Mouse (Mus musculus) limb, embryonic 13.5 days (tissue): ENCODE measurements around the gene Tbx21. TPM values are rescaled to one million over a fixed set of nuclear protein-coding genes. Genes with fewer than 3 reads are reported as not detected.

Experiments used
- ATAC-seq: fragments of 200-750 bp; cut with Nextera tagmentation; 2 replicates; pipeline ENCODE4 v1.8.0; 2017; ENCODE audit warnings: low read depth, moderate number of reproducible peaks, moderate TSS enrichment; ENCODE audit not compliant: low FRiP score
- H3K27ac ChIP-seq: fragments of 300-500 bp; sonication (generic); 2 replicates; pipeline ENCODE4 v1.5.1; 2015; ENCODE audit warnings: inconsistent platforms, mild to moderate bottlenecking, moderate library complexity
- H3K27me3 ChIP-seq: fragments of 300-500 bp; sonication (generic); 2 replicates; pipeline ENCODE4 v1.6.1; 2015; ENCODE audit warnings: mild to moderate bottlenecking, inconsistent platforms
- H3K36me3 ChIP-seq: fragments of 300-500 bp; sonication (generic); 2 replicates; pipeline ENCODE4 v1.6.1; 2015; ENCODE audit warnings: inconsistent platforms, mild to moderate bottlenecking, moderate library complexity
- H3K4me1 ChIP-seq: fragments of 300-500 bp; sonication (generic); 2 replicates; pipeline ENCODE4 v1.6.1; 2015; ENCODE audit warnings: inconsistent platforms
- H3K4me2 ChIP-seq: fragments of 300-500 bp; sonication (generic); replicated peaks from 2 replicates; pipeline ENCODE4 v1.6.1; 2015; ENCODE audit warnings: inconsistent platforms, mild to moderate bottlenecking, moderate library complexity
- H3K4me3 ChIP-seq: fragments of 300-500 bp; sonication (generic); 2 replicates; pipeline ENCODE4 v1.5.1; 2015; ENCODE audit warnings: moderate library complexity, mild to moderate bottlenecking, inconsistent platforms
- H3K9ac ChIP-seq: fragments of 300-500 bp; sonication (generic); 2 replicates; pipeline ENCODE4 v1.6.1; 2015; ENCODE audit warnings: mild to moderate bottlenecking, inconsistent platforms
- H3K9me3 ChIP-seq: fragments of 300-500 bp; sonication (generic); 2 replicates; pipeline ENCODE4 v1.6.1; 2016; ENCODE audit warnings: inconsistent platforms
- WGBS: fragments of 180-500 bp; shearing (Covaris S2); methylation state at CpG from one replicate; pipeline ENCODE4 v1.1.7; 2015; 5-methylcytosine and 5-hydroxymethylcytosine counted together
- polyA plus RNA-seq: library from polyadenylated mRNA; unstranded; fragments of >200 nt; fragmentation: Nextera tagmentation; extraction: Ambion mirVana; gene quantifications from 2 replicates; pipeline ENCODE4 v1.2.1, GENCODE M21; 2015

The Tbx21 gene
- polyA plus RNA-seq, 1 experiment from 2014 or later = 0.09 TPM

DNA sequence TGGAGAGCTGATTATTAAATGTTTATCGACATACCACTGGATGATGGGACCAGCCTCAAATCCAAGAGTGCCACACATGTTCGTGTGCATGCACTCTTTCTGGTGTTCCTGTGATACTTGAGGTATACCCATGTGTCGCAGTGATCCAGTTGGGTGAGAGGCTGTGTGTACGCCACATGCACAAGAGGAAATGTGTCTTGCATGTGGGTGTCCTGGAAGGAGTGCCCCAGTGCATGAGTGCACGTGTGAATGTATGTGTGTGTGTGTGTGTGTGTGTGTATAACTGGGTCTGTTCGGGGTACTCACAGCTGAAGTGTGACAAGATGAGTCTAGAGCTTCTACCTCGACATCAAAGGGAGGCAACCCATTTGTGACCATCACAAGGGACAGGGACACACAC, 15.2 kb upstream of the Tbx21 start:
- Histone ChIP-seq H3K27ac (no peak overlapping the region), H3K9me3 (no peaks in the 10 kb centered on the region), H3K4me1 (peaks cover 14% of the 10 kb centered on the region), H3K27me3 (peaks cover 44% of the 10 kb centered on the region), H3K36me3 (no peaks in the 10 kb centered on the region), H3K4me2 (no peak overlapping the region), H3K4me3 (no peak overlapping the region), H3K9ac (no peak overlapping the region)
- no peak for ATAC-seq
- WGBS = 73% methylated on average over 7 of the region's 7 CpGs

GRCm38 (mm10) chr11:97128956-97129355, 13.8 kb upstream of the Tbx21 start:
- Histone ChIP-seq H3K4me1 (peaks cover 19% of the 10 kb centered on the region), H3K4me3 (no peak overlapping the region), H3K36me3 (no peaks in the 10 kb centered on the region), H3K9me3 (no peaks in the 10 kb centered on the region), H3K9ac (no peak overlapping the region), H3K27me3 (peaks cover 40% of the 10 kb centered on the region), H3K4me2 (no peak overlapping the region), H3K27ac (no peak overlapping the region)
- ATAC-seq = no peak
- WGBS = 61% methylated on average over 3 of the region's 3 CpGs

DNA sequence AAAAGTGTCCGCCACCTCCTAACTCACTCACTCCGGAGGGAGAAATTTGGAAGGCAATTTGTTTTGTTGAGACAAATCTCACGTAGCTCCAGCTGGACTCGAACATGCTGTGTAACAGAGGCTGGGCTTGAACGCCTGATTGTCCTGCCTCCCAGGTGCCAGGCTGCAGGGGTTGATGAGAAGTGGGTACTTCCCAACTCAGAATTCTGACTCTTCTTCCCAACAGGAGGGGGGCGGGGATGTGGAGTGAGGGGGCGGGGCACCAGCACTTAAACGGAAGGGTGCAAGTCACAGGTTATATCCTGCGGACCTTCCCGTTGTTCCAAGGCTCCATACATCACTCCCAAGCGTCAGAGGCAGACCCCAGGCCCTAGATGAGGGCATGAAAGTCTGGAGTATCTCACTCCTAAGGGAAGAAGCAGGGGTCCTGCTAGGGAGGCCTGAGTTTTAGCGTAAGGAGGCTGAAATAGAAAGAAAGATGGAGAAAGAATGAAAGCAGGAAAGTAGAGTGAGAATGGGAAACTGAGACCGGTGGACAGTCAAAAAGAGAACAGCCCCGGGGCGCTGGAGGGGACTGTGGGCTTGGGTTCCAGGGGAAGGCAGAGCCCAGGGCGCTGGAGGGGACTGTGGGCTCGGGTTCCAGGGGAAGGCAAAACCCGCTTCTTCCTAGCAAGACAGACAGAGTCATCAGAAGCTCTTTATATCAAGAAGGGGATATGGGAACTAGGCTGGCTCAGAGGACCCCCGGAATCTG, 12.5 kb upstream of the Tbx21 start:
- no peaks in the 10 kb centered on the region for H3K9me3 ChIP-seq
- peak overlapping the region; percentile 53 for H3K4me3 ChIP-seq
- H3K27ac ChIP-seq = no peak overlapping the region
- H3K4me1 ChIP-seq = peaks cover 25% of the 10 kb centered on the region
- WGBS = 16% methylated on average over 19 of the region's 19 CpGs
- peaks cover 33% of the 10 kb centered on the region for H3K27me3 ChIP-seq
- H3K9ac ChIP-seq = no peak overlapping the region; the same call in 1 of the 2 replicates
- peak; percentile 37; the same call in 1 of the 2 replicates for ATAC-seq
- H3K4me2 ChIP-seq = peak overlapping the region; percentile 83
- H3K36me3 ChIP-seq = no peaks in the 10 kb centered on the region

- ATAC-seq = peak; percentile 86
- H3K4me1 ChIP-seq = peaks cover 25% of the 10 kb centered on the region
- H3K9me3 ChIP-seq = no peaks in the 10 kb centered on the region
- peak overlapping the region; percentile 83 for H3K4me2 ChIP-seq
- WGBS = 2% methylated on average over 32 of the region's 32 CpGs
- no peaks in the 10 kb centered on the region for H3K36me3 ChIP-seq
- H3K4me3 ChIP-seq = peak overlapping the region; percentile 53
- peak overlapping the region; percentile 68 for H3K9ac ChIP-seq
- H3K27ac ChIP-seq = no peak overlapping the region
- H3K27me3 ChIP-seq = peaks cover 27% of the 10 kb centered on the region
Measured at GRCm38 (mm10) chr11:97126645-97127468, 11.7 kb upstream of the Tbx21 start.

DNA sequence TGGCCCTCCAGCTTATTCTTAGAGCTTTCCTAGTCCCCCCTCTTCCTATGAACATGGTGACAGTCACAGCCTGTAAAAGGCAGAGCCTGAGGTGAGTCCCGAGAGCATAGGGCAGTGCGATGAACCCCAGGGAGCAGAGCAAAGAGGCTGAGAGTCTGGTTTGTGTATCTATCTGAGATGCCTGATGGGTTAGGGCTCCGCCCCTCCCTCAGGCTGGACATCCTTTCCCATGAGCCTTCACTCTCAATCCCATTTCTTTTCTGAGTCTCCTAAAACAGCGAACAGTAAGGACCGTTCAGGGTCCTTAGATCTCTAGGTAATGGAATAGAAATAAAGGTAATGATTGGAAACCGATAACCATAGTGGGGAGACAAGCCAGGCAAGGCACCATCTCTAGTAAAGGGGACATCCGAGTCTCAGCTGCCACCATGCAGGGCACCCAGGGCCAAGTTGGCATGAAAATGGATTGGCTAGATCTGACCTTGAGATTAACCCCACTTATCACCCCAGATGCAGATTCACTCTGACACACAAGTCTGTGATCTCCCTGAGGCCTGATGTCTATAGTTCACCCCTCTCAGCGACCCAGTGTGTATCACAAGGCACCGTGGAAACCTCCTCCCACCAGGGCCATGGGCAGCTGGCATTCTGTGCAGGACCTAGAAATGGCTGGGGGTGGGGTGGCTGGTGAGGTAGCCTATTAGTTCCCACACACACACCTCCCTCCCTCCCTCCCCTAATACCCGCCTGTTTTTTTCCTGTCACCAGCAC, 9.3 kb upstream of the Tbx21 start:
- H3K4me1 ChIP-seq = peaks cover 34% of the 10 kb centered on the region
- 58% methylated on average over 10 of the region's 10 CpGs for WGBS
- no peak overlapping the region for H3K27ac ChIP-seq
- no peak for ATAC-seq
- peaks cover 20% of the 10 kb centered on the region for H3K27me3 ChIP-seq
- no peaks in the 10 kb centered on the region for H3K36me3 ChIP-seq
- no peak overlapping the region for H3K4me2 ChIP-seq
- H3K9me3 ChIP-seq = no peaks in the 10 kb centered on the region
- H3K4me3 ChIP-seq = no peak overlapping the region
- H3K9ac ChIP-seq = no peak overlapping the region

- Histone ChIP-seq H3K4me3 (no peak overlapping the region), H3K36me3 (no peaks in the 10 kb centered on the region), H3K9ac (no peak overlapping the region), H3K27me3 (peaks cover 27% of the 10 kb centered on the region), H3K9me3 (no peaks in the 10 kb centered on the region), H3K4me2 (no peak overlapping the region), H3K4me1 (peaks cover 34% of the 10 kb centered on the region), H3K27ac (no peak overlapping the region)
- WGBS = 19% methylated on average over 11 of the region's 11 CpGs
- ATAC-seq = no peak
Measured at GRCm38 (mm10) chr11:97123282-97123890, 8.3 kb upstream of the Tbx21 start.

- no peaks in the 10 kb centered on the region for H3K9me3 ChIP-seq
- no peaks in the 10 kb centered on the region for H3K36me3 ChIP-seq
- H3K4me1 ChIP-seq = peaks cover 21% of the 10 kb centered on the region
- H3K27me3 ChIP-seq = peaks cover 48% of the 10 kb centered on the region
- 65% methylated on average over 3 of the region's 3 CpGs for WGBS
- no peak overlapping the region for H3K4me3 ChIP-seq
- no peak for ATAC-seq
- no peak overlapping the region for H3K27ac ChIP-seq
- 0 out of 2 replicates have a peak overlapping the region, but pooled peaks have one; percentile 11 for H3K4me2 ChIP-seq
- no peak overlapping the region for H3K9ac ChIP-seq
Measured at GRCm38 (mm10) chr11:97120641-97121040, 5.5 kb upstream of the Tbx21 start.

DNA sequence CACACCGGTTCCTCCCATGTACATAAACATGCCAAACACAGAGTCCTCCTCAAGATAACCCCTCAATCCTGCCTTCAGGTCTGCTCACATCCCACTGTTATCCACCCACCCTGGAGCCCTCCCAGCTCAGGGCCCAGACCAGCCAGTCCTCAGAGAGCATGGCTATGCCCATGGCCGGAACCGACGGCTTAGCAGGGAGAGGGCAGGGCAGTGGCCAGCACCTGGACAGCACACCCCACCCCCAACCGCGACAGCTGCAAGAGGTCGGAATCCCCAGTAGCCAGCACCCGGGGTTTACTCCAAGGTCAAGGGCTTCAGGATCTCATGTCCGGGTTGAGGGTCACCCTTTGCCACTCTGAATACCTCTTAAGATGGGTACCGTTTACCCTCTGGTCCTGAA, 5.1 kb upstream of the Tbx21 start:
- no peak overlapping the region for H3K9ac ChIP-seq
- 48% methylated on average over 10 of the region's 10 CpGs for WGBS
- no peak overlapping the region for H3K27ac ChIP-seq
- no peak overlapping the region for H3K4me3 ChIP-seq
- H3K36me3 ChIP-seq = no peaks in the 10 kb centered on the region
- H3K27me3 ChIP-seq = peaks cover 52% of the 10 kb centered on the region
- no peak for ATAC-seq
- no peak overlapping the region for H3K4me2 ChIP-seq
- no peaks in the 10 kb centered on the region for H3K9me3 ChIP-seq
- peaks cover 25% of the 10 kb centered on the region for H3K4me1 ChIP-seq

GRCm38 (mm10) chr11:97115797-97116196, 666 bp upstream of the Tbx21 start:
- H3K9me3 ChIP-seq = no peaks in the 10 kb centered on the region
- 7% methylated on average over 11 of the region's 11 CpGs for WGBS
- H3K9ac ChIP-seq = no peak overlapping the region
- H3K36me3 ChIP-seq = no peaks in the 10 kb centered on the region
- H3K4me3 ChIP-seq = peak overlapping the region; percentile 47
- H3K4me1 ChIP-seq = peaks cover 26% of the 10 kb centered on the region
- ATAC-seq = no peak
- peak overlapping the region; percentile 81 for H3K4me2 ChIP-seq
- H3K27ac ChIP-seq = no peak overlapping the region
- H3K27me3 ChIP-seq = peaks cover 82% of the 10 kb centered on the region

- ATAC-seq = no peak
- peaks cover 67% of the 10 kb centered on the region for H3K27me3 ChIP-seq
Measured at GRCm38 (mm10) chr11:97112519-97113125, 2.5 kb downstream of the Tbx21 start.

GRCm38 (mm10) chr11:97108976-97109375, 6.2 kb downstream of the Tbx21 start:
- peaks cover 2% of the 10 kb centered on the region; the same call in 1 of the 2 replicates for H3K4me1 ChIP-seq
- H3K4me2 ChIP-seq = no peak overlapping the region
- H3K27me3 ChIP-seq = peaks cover 30% of the 10 kb centered on the region
- ATAC-seq = no peak
- no peaks in the 10 kb centered on the region for H3K9me3 ChIP-seq
- H3K4me3 ChIP-seq = no peak overlapping the region
- no peak overlapping the region for H3K27ac ChIP-seq
- WGBS = 78% methylated on average over 16 of the region's 16 CpGs
- H3K9ac ChIP-seq = no peak overlapping the region
- no peaks in the 10 kb centered on the region for H3K36me3 ChIP-seq

More at GRCm38 (mm10) chr11:97112519-97113125, 2.5 kb downstream of the Tbx21 start:
- no peaks in the 10 kb centered on the region for H3K36me3 ChIP-seq
- no peak overlapping the region for H3K4me3 ChIP-seq
- 83% methylated on average over 9 of the region's 9 CpGs for WGBS
- H3K9ac ChIP-seq = no peak overlapping the region
- no peak overlapping the region for H3K4me2 ChIP-seq
- no peaks in the 10 kb centered on the region for H3K9me3 ChIP-seq
- no peak overlapping the region for H3K27ac ChIP-seq
- H3K4me1 ChIP-seq = peaks cover 19% of the 10 kb centered on the region
